Mouse (Mus musculus) neural tube, embryonic 11.5 days (tissue): Measurements from ENCODE around the gene 2900011O08Rik. TPM values are rescaled to one million over a fixed set of nuclear protein-coding genes. Genes with fewer than 3 reads are reported as not detected.
"Not testable (repeated sequence)": the region's sequence is repeated elsewhere in the genome, so short reads cannot be mapped to it uniquely, and the experiment has no call there.

ENCODE experiments used
- ATAC-seq: fragments of 200-750 bp; cut with Nextera tagmentation; 2 replicates; pipeline ENCODE4 v1.8.0; 2017; ENCODE audit warnings: moderate number of reproducible peaks, mild to moderate bottlenecking, moderate TSS enrichment, moderate library complexity; ENCODE audit not compliant: insufficient read depth, low FRiP score, low TSS enrichment
- DNase-seq: peaks from one replicate; pipeline ENCODE4 v3.0.0-alpha.2; 2015; ENCODE audit warnings: low spot score
- H3K27ac ChIP-seq: fragments of 300-500 bp; sonication (generic); 2 replicates; pipeline ENCODE4 v1.5.1; 2014; ENCODE audit warnings: low read depth, mild to moderate bottlenecking, low read length
- H3K27me3 ChIP-seq: fragments of 300-500 bp; sonication (generic); 2 replicates; pipeline ENCODE4 v1.6.1; 2014; ENCODE audit warnings: mild to moderate bottlenecking, low read length, mixed read lengths; ENCODE audit not compliant: control insufficient read depth, insufficient read depth
- H3K36me3 ChIP-seq: fragments of 300-500 bp; sonication (generic); 2 replicates; pipeline ENCODE4 v1.6.1; 2014; ENCODE audit warnings: mild to moderate bottlenecking, low read length, moderate library complexity, mixed read lengths; ENCODE audit not compliant: control insufficient read depth, insufficient read depth
- H3K4me1 ChIP-seq: fragments of 300-500 bp; sonication (generic); 2 replicates; pipeline ENCODE4 v1.6.1; 2014; ENCODE audit warnings: low read length, mixed read lengths; ENCODE audit not compliant: control insufficient read depth, insufficient read depth
- H3K4me2 ChIP-seq: fragments of 300-500 bp; sonication (generic); 2 replicates; pipeline ENCODE4 v1.6.1; 2014; ENCODE audit warnings: low read depth, mild to moderate bottlenecking, moderate library complexity
- H3K4me3 ChIP-seq: fragments of 300-500 bp; sonication (generic); 2 replicates; pipeline ENCODE4 v1.5.1; 2014; ENCODE audit warnings: low read depth, low read length
- H3K9ac ChIP-seq: fragments of 300-500 bp; sonication (generic); 2 replicates; pipeline ENCODE4 v1.6.1; 2014; ENCODE audit warnings: mild to moderate bottlenecking, low read length
- H3K9me3 ChIP-seq: fragments of 300-500 bp; sonication (generic); 2 replicates; pipeline ENCODE4 v1.6.1; 2016; ENCODE audit warnings: low read length; ENCODE audit not compliant: control insufficient read depth
- WGBS: fragments of 180-500 bp; shearing (Covaris S2); extraction: QIAGEN DNeasy Blood & Tissue Kit; methylation state at CpG from one replicate; pipeline ENCODE4 v1.1.7; 2014; 5-methylcytosine and 5-hydroxymethylcytosine counted together
- polyA plus RNA-seq: library from polyadenylated mRNA; unstranded; fragments of >200 nt; fragmentation: Nextera tagmentation; extraction: Ambion mirVana; gene quantifications from 2 replicates; pipeline ENCODE4 v1.2.1, GENCODE M21; 2014

Gene 2900011O08Rik
- polyA plus RNA-seq, 1 experiment from 2014 or later: 31.9 TPM

GRCm38 (mm10) chr16:14068701-14069100, 82.3 kb downstream of the 2900011O08Rik start:
- not testable (repeated sequence) for DNase-seq, H3K4me2 ChIP-seq, ATAC-seq, H3K9me3 ChIP-seq, H3K36me3 ChIP-seq, H3K4me1 ChIP-seq, H3K27ac ChIP-seq, H3K27me3 ChIP-seq, H3K9ac ChIP-seq, H3K4me3 ChIP-seq
- WGBS: 84% methylated on average over 2 of the region's 2 CpGs

- Histone ChIP-seq H3K9me3 (no peaks in the 10 kb centered on the region), H3K27me3 (no peaks in the 10 kb centered on the region), H3K9ac (no peak overlapping the region), H3K36me3 (no peaks in the 10 kb centered on the region), H3K4me1 (no peaks in the 10 kb centered on the region), H3K27ac (no peak overlapping the region), H3K4me2 (no peak overlapping the region), H3K4me3 (no peak overlapping the region)
- WGBS: 80% methylated on average over 5 of the region's 5 CpGs
- ATAC-seq: no peak
- DNase-seq: no peak
Observed at GRCm38 (mm10) chr16:14070471-14071169, 84.2 kb downstream of the 2900011O08Rik start.

DNA sequence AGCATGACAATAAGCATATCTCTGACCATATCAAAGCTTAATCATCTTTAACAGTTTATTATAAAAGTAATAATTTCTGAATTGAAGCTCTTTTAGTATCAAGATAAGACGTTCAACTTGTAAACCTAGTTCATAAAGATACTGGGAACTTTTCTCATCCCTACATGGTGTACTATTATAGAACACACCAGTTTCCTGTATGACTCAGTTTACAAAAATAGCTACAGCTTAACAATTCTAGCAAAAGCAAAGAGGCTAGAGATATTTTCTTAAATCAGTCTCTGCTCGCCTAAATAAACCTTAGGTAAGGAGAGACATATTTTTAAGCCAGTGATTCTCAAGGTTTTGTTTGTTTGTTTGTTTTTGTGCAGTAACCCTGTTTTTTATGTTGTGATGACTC, 96.5 kb downstream of the 2900011O08Rik start:
- Histone ChIP-seq H3K27me3 (no peaks in the 10 kb centered on the region), H3K4me1 (no peaks in the 10 kb centered on the region), H3K36me3 (no peaks in the 10 kb centered on the region), H3K9me3 (no peaks in the 10 kb centered on the region), H3K27ac (no peak overlapping the region), H3K9ac (no peak overlapping the region), H3K4me2 (no peak overlapping the region), H3K4me3 (no peak overlapping the region)
- DNase-seq (no peak), ATAC-seq (no peak)
- WGBS: 77% methylated on average over 2 of the region's 2 CpGs

DNA sequence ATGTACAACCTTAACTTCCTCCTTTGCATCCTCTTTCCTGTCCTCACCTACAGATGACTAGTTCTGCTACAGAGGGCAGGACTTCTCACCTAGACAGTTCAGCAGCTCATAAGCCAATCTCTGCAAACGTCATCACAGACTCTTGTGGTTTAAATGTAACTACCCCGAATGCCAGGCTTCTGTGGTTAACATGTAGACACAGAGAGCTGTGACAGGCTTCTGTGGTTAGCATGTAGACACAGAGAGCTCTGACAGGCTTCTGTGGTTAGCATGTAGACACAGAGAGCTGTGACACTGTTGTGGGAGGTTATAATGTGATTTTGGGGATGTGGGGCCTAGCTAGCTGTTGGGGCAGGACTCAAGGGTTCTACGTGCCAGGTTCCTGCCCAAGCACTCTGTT, 101.8 kb downstream of the 2900011O08Rik start:
- Histone ChIP-seq H3K27ac (no peak overlapping the region), H3K27me3 (no peaks in the 10 kb centered on the region), H3K9ac (no peak overlapping the region), H3K4me1 (no peaks in the 10 kb centered on the region), H3K4me3 (no peak overlapping the region), H3K9me3 (no peaks in the 10 kb centered on the region), H3K36me3 (no peaks in the 10 kb centered on the region), H3K4me2 (no peak overlapping the region)
- DNase-seq (no peak), ATAC-seq (no peak)
- 85% methylated on average over 3 of the region's 3 CpGs for WGBS

- H3K9me3 ChIP-seq: no peaks in the 10 kb centered on the region
- no peaks in the 10 kb centered on the region for H3K36me3 ChIP-seq
- H3K27ac ChIP-seq: no peak overlapping the region
- H3K4me3 ChIP-seq: no peak overlapping the region
- ATAC-seq (no peak), DNase-seq (no peak)
- H3K4me2 ChIP-seq: no peak overlapping the region
- H3K9ac ChIP-seq: no peak overlapping the region
- WGBS: 90% methylated on average over 3 of the region's 3 CpGs
- H3K4me1 ChIP-seq: no peaks in the 10 kb centered on the region
- no peaks in the 10 kb centered on the region for H3K27me3 ChIP-seq
Observed at GRCm38 (mm10) chr16:14089296-14089695, 102.9 kb downstream of the 2900011O08Rik start.

DNA sequence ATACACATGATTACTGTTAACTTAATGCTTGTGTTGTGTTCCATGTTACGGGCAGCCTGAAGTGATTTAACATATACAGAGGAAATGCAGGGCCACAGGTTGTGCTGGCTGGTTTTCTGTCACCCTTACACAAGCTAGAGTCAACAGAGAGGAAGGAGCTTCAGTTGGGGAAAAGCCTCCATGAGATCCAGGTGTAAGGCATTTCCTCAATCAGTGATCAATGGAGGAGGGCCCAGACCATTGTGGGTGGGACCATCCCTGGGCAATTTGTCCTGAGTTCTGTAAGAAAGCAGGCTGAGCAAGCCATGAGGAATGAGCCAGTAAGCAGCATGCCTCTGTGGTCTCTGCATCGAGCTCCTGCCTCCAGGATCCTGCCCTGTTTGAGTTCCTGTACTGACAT, 105.4 kb downstream of the 2900011O08Rik start:
- no peaks in the 10 kb centered on the region for H3K36me3 ChIP-seq
- H3K4me1 ChIP-seq: no peaks in the 10 kb centered on the region
- no peak for DNase-seq
- H3K4me2 ChIP-seq: no peak overlapping the region
- no peak overlapping the region for H3K27ac ChIP-seq
- no peak overlapping the region for H3K4me3 ChIP-seq
- WGBS: 86% methylated on average over 2 of the region's 2 CpGs
- H3K9ac ChIP-seq: no peak overlapping the region
- no peak for ATAC-seq
- no peaks in the 10 kb centered on the region for H3K27me3 ChIP-seq
- no peaks in the 10 kb centered on the region for H3K9me3 ChIP-seq

DNA sequence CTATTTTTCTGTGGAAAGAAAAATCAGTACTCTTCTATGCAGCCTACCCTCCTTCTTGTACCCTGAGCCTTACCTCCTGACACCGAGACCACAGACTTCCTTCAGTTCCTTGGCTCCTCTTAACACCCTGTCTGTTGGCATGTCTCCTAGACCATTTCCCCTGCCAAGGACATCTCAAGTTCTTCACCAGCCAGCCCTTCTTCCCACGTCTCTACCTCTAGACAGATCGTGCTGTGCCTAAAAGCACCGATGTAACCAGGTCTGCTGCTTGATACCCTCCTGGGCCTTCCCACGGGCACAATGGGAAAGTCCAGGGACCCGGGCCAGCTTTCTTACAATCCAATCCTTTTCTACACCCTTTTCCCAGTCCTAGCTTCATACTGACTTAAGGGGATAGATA, 119.5 kb downstream of the 2900011O08Rik start:
- Histone ChIP-seq H3K4me2 (no peak overlapping the region), H3K4me3 (no peak overlapping the region), H3K4me1 (no peaks in the 10 kb centered on the region), H3K27me3 (no peaks in the 10 kb centered on the region), H3K36me3 (peaks cover 2% of the 10 kb centered on the region; the same call in 1 of the 2 replicates), H3K9me3 (no peaks in the 10 kb centered on the region), H3K27ac (no peak overlapping the region), H3K9ac (no peak overlapping the region)
- no peak for ATAC-seq
- 87% methylated on average over 6 of the region's 6 CpGs for WGBS
- DNase-seq: no peak

DNA sequence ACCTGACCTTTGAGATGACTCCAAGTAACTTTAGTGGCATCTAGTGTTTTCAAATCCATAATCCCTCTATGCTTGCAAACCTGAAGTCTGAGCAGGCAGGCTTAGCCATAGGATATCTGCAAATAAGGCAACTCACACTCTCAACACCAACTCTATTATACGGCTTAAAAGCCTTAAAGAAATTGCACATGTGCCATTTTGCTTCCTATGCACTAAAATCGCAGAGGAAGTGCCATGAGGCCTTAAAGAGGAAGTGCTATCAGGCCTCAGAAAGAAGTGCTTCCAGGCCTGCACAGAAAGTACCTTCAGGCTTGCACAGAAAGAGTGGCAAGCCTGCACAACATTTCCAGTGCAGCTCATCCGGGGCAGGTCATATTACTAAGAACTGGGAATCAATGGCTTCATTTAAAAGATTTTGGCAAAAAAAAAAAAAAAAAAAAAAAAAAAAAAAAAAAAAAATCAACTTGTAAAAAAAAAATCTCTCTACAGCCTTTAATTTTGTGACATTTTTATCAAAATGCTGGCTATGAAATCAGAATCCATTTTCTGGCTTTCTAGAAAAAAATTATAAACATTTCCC, 123.3 kb downstream of the 2900011O08Rik start:
- ATAC-seq (no peak), DNase-seq (no peak)
- no peak overlapping the region for H3K27ac ChIP-seq
- H3K36me3 ChIP-seq: peaks cover 7% of the 10 kb centered on the region
- H3K9ac ChIP-seq: no peak overlapping the region
- whole genome bisulfite sequencing: 87% methylated on average over 3 of the region's 3 CpGs
- no peak overlapping the region for H3K4me3 ChIP-seq
- no peaks in the 10 kb centered on the region for H3K9me3 ChIP-seq
- H3K4me1 ChIP-seq: no peaks in the 10 kb centered on the region
- no peaks in the 10 kb centered on the region for H3K27me3 ChIP-seq
- H3K4me2 ChIP-seq: no peak overlapping the region

DNA sequence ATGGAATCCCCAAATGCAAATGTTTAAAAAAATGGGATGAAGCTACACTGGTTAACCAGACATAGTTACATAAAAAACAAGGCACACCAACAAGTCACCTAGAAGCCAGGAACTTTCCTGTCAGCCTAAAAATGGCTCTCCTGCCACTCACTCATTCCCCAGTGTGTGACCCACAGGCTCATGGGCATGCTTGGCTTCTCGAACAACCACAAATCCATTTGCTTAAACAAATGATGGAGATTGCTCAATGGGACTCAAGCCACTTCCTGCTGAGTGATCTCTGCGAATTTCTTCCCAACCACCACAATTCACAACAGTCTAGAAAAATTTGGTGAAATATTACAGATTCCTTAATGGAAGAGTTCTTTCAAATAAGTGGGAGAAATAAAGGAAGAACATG, 124.5 kb downstream of the 2900011O08Rik start:
- WGBS: 84% methylated on average over 2 of the region's 2 CpGs
- Histone ChIP-seq H3K36me3 (peaks cover 7% of the 10 kb centered on the region), H3K27ac (no peak overlapping the region), H3K27me3 (no peaks in the 10 kb centered on the region), H3K4me2 (no peak overlapping the region), H3K4me3 (no peak overlapping the region), H3K9ac (no peak overlapping the region), H3K4me1 (no peaks in the 10 kb centered on the region), H3K9me3 (no peaks in the 10 kb centered on the region)
- no peak for DNase-seq
- ATAC-seq: no peak
